Mouse (Mus musculus): ENCODE measurements around the gene Zfp874b. TPM values are rescaled to one million over a fixed set of nuclear protein-coding genes. Genes with fewer than 3 reads are reported as not detected.
"Not testable (repeated sequence)": the region's sequence is repeated elsewhere in the genome, so short reads cannot be mapped to it uniquely, and the experiment has no call there.

Zfp874b gene
- polyA plus RNA-seq, 1 experiment = 3.5 TPM

DNA sequence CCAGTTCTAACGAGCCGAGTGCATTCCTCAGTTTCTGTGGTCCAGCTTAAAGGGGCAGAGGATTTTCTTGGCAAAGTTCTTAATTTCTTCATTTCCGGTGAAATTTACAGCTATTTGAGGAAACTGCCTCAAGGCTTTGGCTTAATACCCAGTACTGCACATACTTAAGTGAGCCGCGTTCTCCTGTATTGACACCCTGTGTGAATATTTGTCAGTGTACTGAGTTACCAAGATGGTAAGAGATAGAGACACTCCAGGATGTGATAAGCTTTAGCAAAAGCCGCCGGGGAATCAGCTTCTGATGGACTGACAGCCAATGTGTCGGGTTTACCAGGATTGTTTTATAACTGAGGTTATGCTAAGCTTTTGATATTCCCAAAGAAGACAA is 360 bp upstream of the Zfp874b start:
- Histone ChIP-seq H3K4me1 (ENCODE audit: control insufficient read depth, insufficient read depth, low read length) (peaks cover 3% of the 10 kb centered on the region; the same call in 1 of the 2 replicates), H3K27ac (ENCODE audit: insufficient read depth, low read depth, low read length) (peak overlapping the region; percentile 58)
- WGBS = 36% methylated on average over 8 of the region's 8 CpGs

DNA sequence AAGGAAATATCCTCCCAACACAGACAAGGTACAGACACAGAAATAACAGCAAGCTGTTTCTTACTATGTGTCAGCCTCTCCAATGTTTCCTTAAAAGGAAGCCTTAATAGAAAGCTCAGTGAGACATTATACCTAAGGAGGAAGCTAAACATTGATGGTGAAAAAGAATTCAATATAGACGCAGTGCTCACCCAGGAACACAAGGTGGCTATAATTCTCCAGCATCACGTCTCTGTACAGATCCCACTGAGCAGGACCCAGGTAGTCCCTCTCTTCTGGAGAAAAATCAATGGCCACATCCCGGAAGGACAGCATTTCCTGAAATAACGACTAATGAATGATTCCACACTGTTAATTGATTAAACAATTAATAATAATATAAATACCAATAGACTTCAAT is 2.5 kb downstream of the Zfp874b start:
- Histone ChIP-seq H3K36me3 (ENCODE audit: control insufficient read depth, insufficient read depth, low read length) (peaks cover 5% of the 10 kb centered on the region), H3K4me1 (ENCODE audit: control insufficient read depth, insufficient read depth, low read length) (peaks cover 3% of the 10 kb centered on the region; the same call in 1 of the 2 replicates), H3K4me3 (ENCODE audit: insufficient read depth, low read depth, low read length) (no peak overlapping the region), H3K27me3 (replicated peaks; ENCODE audit: control insufficient read depth, insufficient read depth, low read length) (no peaks in the 10 kb centered on the region), H3K27ac (ENCODE audit: insufficient read depth, low read depth, low read length) (no peak overlapping the region)
- 76% methylated on average over 4 of the region's 4 CpGs for WGBS
- DNase-seq = no peak
- TF ChIP-seq POLR2A (IDR thresholded peaks at IDR 0.05; ENCODE audit: low read depth, low read length) = no peak
- no peak for TF ChIP-seq CTCF (conservative IDR thresholded peaks at IDR 0.05; ENCODE audit: insufficient read depth, insufficient read length, low read depth, low read length)

More for the DNA sequence above, 360 bp upstream of the Zfp874b start:
- H3K4me3 ChIP-seq (ENCODE audit: insufficient read depth, low read depth, low read length) = peak overlapping the region; percentile 80
- H3K36me3 ChIP-seq (ENCODE audit: control insufficient read depth, insufficient read depth, low read length) = peaks cover 1% of the 10 kb centered on the region; the same call in 1 of the 2 replicates
- H3K27me3 ChIP-seq (replicated peaks; ENCODE audit: control insufficient read depth, insufficient read depth, low read length) = no peaks in the 10 kb centered on the region
- DNase-seq = no peak
- TF ChIP-seq CTCF (conservative IDR thresholded peaks at IDR 0.05; ENCODE audit: insufficient read depth, insufficient read length, low read depth, low read length) (no peak), POLR2A (IDR thresholded peaks at IDR 0.05; ENCODE audit: low read depth, low read length) (no peak)

DNA sequence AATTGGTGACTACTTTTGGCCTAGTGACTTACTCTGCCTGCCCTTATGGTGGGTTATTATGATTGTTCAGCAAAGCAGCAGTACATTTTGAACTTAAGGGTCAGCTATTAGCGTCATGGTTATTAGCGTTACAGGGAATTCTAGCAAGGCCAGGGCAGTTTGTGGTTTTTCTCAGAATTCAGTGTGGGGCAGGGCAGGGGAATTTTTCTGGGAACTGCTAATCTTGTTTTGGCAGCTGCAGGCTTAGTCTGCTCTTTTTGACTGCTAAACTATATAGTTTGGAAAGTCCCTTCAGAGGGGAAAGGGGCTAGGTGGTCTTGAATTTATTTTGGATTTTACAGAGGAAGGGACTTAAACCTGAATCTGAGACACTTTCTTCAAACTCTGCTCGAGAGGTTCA is 14.8 kb downstream of the Zfp874b start:
- Histone ChIP-seq H3K4me3 (ENCODE audit: insufficient read depth, low read depth, low read length) (no peak overlapping the region), H3K4me1 (ENCODE audit: control insufficient read depth, insufficient read depth, low read length) (no peaks in the 10 kb centered on the region), H3K27me3 (replicated peaks; ENCODE audit: control insufficient read depth, insufficient read depth, low read length) (no peaks in the 10 kb centered on the region), H3K27ac (ENCODE audit: insufficient read depth, low read depth, low read length) (no peak overlapping the region), H3K36me3 (ENCODE audit: control insufficient read depth, insufficient read depth, low read length) (peaks cover 7% of the 10 kb centered on the region)
- DNase-seq = no peak
- TF ChIP-seq POLR2A (IDR thresholded peaks at IDR 0.05; ENCODE audit: low read depth, low read length) (no peak), CTCF (conservative IDR thresholded peaks at IDR 0.05; ENCODE audit: insufficient read depth, insufficient read length, low read depth, low read length) (no peak)
- WGBS = 82% methylated on average over 3 of the region's 3 CpGs

DNA sequence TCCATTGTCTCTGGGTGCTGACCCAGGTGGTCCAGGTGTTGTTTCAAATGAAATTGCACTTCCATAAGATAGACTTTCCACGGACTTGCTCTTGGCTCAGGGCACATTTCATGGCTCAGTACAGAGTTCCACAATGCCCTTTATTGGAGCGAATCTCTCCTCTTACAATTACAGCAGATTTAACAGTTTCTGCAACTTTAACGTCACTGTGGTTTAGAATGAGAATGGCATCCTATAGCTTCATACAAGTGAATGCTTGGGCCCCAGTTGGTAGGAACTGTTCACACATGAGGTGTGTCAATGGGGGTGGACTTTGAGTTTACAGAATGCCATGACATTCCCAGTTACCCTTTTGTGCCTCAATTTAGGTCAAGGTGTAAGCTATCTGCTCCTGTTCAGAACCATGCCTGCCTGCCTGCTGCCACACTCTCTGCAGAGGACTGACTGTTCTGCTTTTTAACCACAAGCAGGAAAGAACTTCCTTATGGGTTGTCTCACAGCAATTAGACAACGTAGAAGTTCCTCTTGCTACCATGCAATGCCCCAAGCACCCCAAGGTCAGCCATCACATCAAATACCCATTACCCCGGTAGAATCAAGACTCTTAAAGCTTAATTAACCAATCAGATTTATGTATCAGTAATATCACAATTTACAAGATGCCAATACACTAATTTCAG is 20.4 kb downstream of the Zfp874b start:
- WGBS = 78% methylated on average over 3 of the region's 5 CpGs
- DNase-seq; H3K4me1 ChIP-seq (ENCODE audit: control insufficient read depth, insufficient read depth, low read length); H3K27ac ChIP-seq (ENCODE audit: insufficient read depth, low read depth, low read length); H3K4me3 ChIP-seq (ENCODE audit: insufficient read depth, low read depth, low read length); H3K36me3 ChIP-seq (ENCODE audit: control insufficient read depth, insufficient read depth, low read length); H3K27me3 ChIP-seq (replicated peaks; ENCODE audit: control insufficient read depth, insufficient read depth, low read length): not testable (repeated sequence)

DNA sequence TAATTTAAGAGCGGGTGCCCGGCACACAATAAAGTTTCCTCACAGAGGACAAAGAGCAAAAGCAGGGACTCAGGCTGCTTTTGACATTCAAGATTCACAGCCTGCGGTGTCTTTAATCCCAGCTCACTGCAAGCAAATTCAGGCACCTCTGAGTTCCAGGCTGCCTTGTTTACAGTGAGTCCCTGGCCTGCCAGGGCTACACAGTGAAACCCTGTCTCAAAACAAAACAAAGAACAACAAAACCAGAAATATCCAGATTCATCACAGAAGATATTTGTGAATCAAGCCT is 32.1 kb downstream of the Zfp874b start:
- H3K27ac ChIP-seq (ENCODE audit: insufficient read depth, low read depth, low read length) = peak overlapping the region; percentile 86
- H3K4me3 ChIP-seq (ENCODE audit: insufficient read depth, low read depth, low read length) = peak overlapping the region; percentile 12; the same call in 1 of the 2 replicates

DNA sequence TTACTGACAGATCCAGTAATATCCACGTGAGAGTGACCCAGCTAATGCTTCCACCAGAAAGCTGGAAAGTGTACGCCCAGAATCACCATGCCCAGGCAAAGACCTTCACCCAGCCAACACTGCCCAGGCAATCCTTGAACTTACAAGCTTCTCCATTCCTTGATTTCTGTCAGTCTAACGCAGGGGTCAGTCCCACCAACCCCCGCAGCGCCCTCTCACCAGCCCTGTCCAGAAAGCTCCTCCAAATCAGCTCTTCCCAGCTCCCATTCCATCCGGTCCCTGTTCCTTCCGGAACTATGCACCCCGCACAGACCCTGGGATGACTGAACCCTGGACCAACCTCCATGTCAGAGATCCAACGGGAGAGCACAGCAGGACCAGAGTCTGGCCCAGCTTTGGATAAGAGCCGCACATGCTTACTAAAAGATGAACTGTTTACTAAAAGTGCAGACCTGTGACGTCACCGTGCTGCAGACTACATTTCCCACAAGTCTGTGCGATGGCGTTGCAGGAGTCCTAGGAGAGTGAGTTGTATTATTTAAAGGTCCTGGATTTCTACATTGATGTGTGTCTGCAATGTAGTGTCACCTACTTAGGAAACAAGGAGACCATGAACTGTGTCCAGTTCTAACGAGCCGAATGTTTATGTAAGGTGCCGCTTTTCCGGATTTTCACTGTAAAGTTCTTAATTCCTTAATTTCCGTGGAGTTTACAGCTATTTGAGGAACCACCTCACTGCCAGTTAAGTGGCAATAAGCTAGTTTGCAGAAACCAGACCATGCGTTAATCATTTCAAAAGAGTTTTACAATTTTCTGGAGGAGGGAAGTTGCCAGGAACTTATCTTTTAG is 32.7 kb downstream of the Zfp874b start, which contains the start of gene Zfp874a:
Zfp874a (minus strand) TSS at position 453 of the 849 bp plus-strand sequence.
- Histone ChIP-seq H3K4me1 (ENCODE audit: control insufficient read depth, insufficient read depth, low read length) (no peaks in the 10 kb centered on the region), H3K4me3 (ENCODE audit: insufficient read depth, low read depth, low read length) (peak within 1 kb of the TSS; percentile 56), H3K27ac (ENCODE audit: insufficient read depth, low read depth, low read length) (peak within 1 kb of the TSS; percentile 86), H3K36me3 (ENCODE audit: control insufficient read depth, insufficient read depth, low read length) (peaks cover 4% of the 10 kb centered on the region; the same call in 1 of the 2 replicates), H3K27me3 (replicated peaks; ENCODE audit: control insufficient read depth, insufficient read depth, low read length) (no peaks in the 10 kb centered on the region)
- DNase-seq = peak; percentile 98
- 0% methylated on average over 20 of the region's 20 CpGs for WGBS
- TF ChIP-seq POLR2A (IDR thresholded peaks at IDR 0.05; ENCODE audit: low read depth, low read length) (no peak), CTCF (conservative IDR thresholded peaks at IDR 0.05; ENCODE audit: insufficient read depth, insufficient read length, low read depth, low read length) (no peak)

More for the DNA sequence above, 32.1 kb downstream of the Zfp874b start:
- Histone ChIP-seq H3K27me3 (replicated peaks; ENCODE audit: control insufficient read depth, insufficient read depth, low read length) (no peaks in the 10 kb centered on the region), H3K36me3 (ENCODE audit: control insufficient read depth, insufficient read depth, low read length) (0 out of 2 replicates have a peak, but pooled peaks cover 2% of the 10 kb centered on the region), H3K4me1 (ENCODE audit: control insufficient read depth, insufficient read depth, low read length) (no peaks in the 10 kb centered on the region)
- no peak for DNase-seq
- no peak for TF ChIP-seq POLR2A (IDR thresholded peaks at IDR 0.05; ENCODE audit: low read depth, low read length)
- TF ChIP-seq CTCF (conservative IDR thresholded peaks at IDR 0.05; ENCODE audit: insufficient read depth, insufficient read length, low read depth, low read length) = no peak
- WGBS = under 1% methylated on average over 3 of the region's 3 CpGs

DNA sequence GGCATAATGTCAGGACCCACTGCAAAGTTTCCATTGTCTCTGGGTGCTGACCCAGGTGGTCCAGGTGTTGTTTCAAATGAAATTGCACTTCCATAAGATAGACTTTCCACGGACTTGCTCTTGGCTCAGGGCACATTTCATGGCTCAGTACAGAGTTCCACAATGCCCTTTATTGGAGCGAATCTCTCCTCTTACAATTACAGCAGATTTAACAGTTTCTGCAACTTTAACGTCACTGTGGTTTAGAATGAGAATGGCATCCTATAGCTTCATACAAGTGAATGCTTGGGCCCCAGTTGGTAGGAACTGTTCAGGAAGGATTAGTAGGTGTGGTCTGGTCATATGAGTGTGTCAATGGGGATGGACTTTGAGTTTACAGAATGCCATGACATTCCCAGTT is 47.0 kb downstream of the Zfp874b start:
- H3K4me3 ChIP-seq (ENCODE audit: insufficient read depth, low read depth, low read length); H3K36me3 ChIP-seq (ENCODE audit: control insufficient read depth, insufficient read depth, low read length); H3K4me1 ChIP-seq (ENCODE audit: control insufficient read depth, insufficient read depth, low read length); H3K27me3 ChIP-seq (replicated peaks; ENCODE audit: control insufficient read depth, insufficient read depth, low read length); H3K27ac ChIP-seq (ENCODE audit: insufficient read depth, low read depth, low read length); DNase-seq: not testable (repeated sequence)
- WGBS = 80% methylated on average over 1 of the region's 3 CpGs
